Mouse (Mus musculus): Measurements from ENCODE around the gene Adgrv1.

Adgrv1 gene

DNA sequence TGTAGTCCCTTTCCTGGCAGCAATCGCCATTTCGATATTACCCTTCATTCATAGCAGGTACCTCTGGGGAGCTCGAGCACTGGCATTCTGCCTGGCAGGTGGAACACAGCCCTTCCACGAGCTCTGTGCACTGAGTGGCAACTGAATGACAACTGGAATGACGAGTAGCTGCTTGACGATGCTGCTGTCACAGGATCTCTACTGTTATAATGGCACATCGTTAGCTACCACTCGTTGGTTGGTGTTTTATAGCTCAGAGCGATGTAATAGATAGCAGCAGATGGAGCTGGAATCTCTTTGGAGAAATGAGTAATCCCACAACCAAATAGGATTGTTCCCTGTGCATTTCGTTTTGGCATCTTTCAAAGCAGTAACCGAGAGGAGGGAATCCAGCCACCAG, 587.6 kb downstream of the Adgrv1 start:
- in situ Hi-C loops (cut with MboI) = no loop called here
